Mouse (Mus musculus) ES-Bruce4 (cell line): ENCODE results near the gene Cdc42bpa.

Experiments
- CTCF ChIP-seq: IDR thresholded peaks from one replicate; pipeline ENCODE4 v1.8.1; 2011; ENCODE audit warnings: low read depth, low read length
- EP300 ChIP-seq: IDR thresholded peaks from 2 replicates; pipeline ENCODE4 v1.6.1; 2011; ENCODE audit warnings: low read depth, low read length; ENCODE audit not compliant: insufficient read depth

DNA sequence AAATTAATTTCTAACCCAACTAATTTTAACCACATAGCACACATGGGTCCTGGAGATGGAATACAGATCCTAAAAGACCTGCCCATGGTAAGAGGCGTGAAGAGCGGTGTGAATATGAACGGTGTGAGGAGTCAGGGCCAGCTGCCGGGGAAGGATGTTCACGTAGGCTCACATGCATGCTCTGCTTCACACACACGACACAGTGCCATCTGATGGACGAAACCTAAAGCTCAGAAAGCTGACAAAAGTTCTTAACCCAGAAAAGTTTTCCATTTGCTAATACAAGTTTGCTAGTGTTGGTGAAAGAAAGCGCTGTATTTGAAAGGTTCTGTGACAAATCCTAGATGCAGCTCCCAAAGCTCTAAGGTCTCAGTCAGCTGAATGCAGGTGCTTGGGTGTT lies 190.9 kb downstream of the Cdc42bpa start:
- TF ChIP-seq CTCF, result no peak
- no peak for TF ChIP-seq EP300
